Mouse (Mus musculus): ENCODE data around the gene Sox5. TPM values are rescaled to one million over a fixed set of nuclear protein-coding genes. Genes with fewer than 3 reads are reported as not detected.
A peak's percentile ranks its signal among the peaks of the same experiment; 100 is the strongest.

Gene Sox5
- polyA plus RNA-seq, 1 experiment from 2014 or later = 34.8 TPM

GRCm38 (mm10) chr6:144151075-144151474 lies 630.7 kb downstream of the Sox5 start:
- H3K27me3 ChIP-seq (replicated peaks) = no peaks in the 10 kb centered on the region
- 0 out of 2 replicates have a peak, but pooled peaks have one; percentile 31 for ATAC-seq (ENCODE audit: low FRiP score)
- no peaks in the 10 kb centered on the region for H3K36me3 ChIP-seq
- H3K9me3 ChIP-seq (replicated peaks) = no peaks in the 10 kb centered on the region
- no peak overlapping the region for H3K27ac ChIP-seq (replicated peaks)
- 29% methylated on average over 10 of the region's 10 CpGs for WGBS
- H3K9ac ChIP-seq (replicated peaks) = no peak overlapping the region
- H3K4me2 ChIP-seq = peak overlapping the region; percentile 9; the same call in 1 of the 2 replicates
- no peak overlapping the region for H3K4me3 ChIP-seq (replicated peaks)
- H3K4me1 ChIP-seq = peaks cover 17% of the 10 kb centered on the region

GRCm38 (mm10) chr6:144137397-144137796 lies 644.4 kb downstream of the Sox5 start:
- H3K9ac ChIP-seq (replicated peaks) = no peak overlapping the region
- no peaks in the 10 kb centered on the region for H3K27me3 ChIP-seq (replicated peaks)
- no peak overlapping the region for H3K4me2 ChIP-seq
- H3K4me3 ChIP-seq (replicated peaks) = no peak overlapping the region
- H3K9me3 ChIP-seq (replicated peaks) = no peaks in the 10 kb centered on the region
- no peaks in the 10 kb centered on the region for H3K36me3 ChIP-seq
- ATAC-seq (ENCODE audit: low FRiP score) = no peak
- no peaks in the 10 kb centered on the region for H3K4me1 ChIP-seq
- no peak overlapping the region for H3K27ac ChIP-seq (replicated peaks)
- WGBS = 89% methylated on average over 5 of the region's 5 CpGs

GRCm38 (mm10) chr6:144136894-144137293 lies 644.9 kb downstream of the Sox5 start:
- H3K4me2 ChIP-seq = no peak overlapping the region
- 94% methylated on average over 4 of the region's 4 CpGs for WGBS
- no peak for ATAC-seq (ENCODE audit: low FRiP score)
- H3K4me3 ChIP-seq (replicated peaks) = no peak overlapping the region
- no peaks in the 10 kb centered on the region for H3K4me1 ChIP-seq
- no peak overlapping the region for H3K27ac ChIP-seq (replicated peaks)
- no peak overlapping the region for H3K9ac ChIP-seq (replicated peaks)
- no peaks in the 10 kb centered on the region for H3K36me3 ChIP-seq
- H3K27me3 ChIP-seq (replicated peaks) = no peaks in the 10 kb centered on the region
- H3K9me3 ChIP-seq (replicated peaks) = no peaks in the 10 kb centered on the region

- Histone ChIP-seq H3K36me3 (no peaks in the 10 kb centered on the region), H3K4me3 (replicated peaks) (no peak overlapping the region), H3K9me3 (replicated peaks) (no peaks in the 10 kb centered on the region), H3K9ac (replicated peaks) (no peak overlapping the region), H3K27ac (replicated peaks) (no peak overlapping the region), H3K27me3 (replicated peaks) (no peaks in the 10 kb centered on the region), H3K4me2 (no peak overlapping the region), H3K4me1 (peaks cover 10% of the 10 kb centered on the region)
- no peak for ATAC-seq (ENCODE audit: low FRiP score)
- WGBS = 93% methylated on average over 12 of the region's 12 CpGs
These were observed 651.9 kb downstream of the Sox5 start for GRCm38 (mm10) chr6:144129927-144130326.

GRCm38 (mm10) chr6:144119961-144120360 lies 661.8 kb downstream of the Sox5 start:
- no peak for ATAC-seq (ENCODE audit: low FRiP score)
- H3K4me3 ChIP-seq (replicated peaks) = no peak overlapping the region
- H3K27me3 ChIP-seq (replicated peaks) = no peaks in the 10 kb centered on the region
- no peak overlapping the region for H3K27ac ChIP-seq (replicated peaks)
- 67% methylated on average over 1 of the region's 1 CpGs for WGBS
- H3K9me3 ChIP-seq (replicated peaks) = no peaks in the 10 kb centered on the region
- H3K9ac ChIP-seq (replicated peaks) = no peak overlapping the region
- no peaks in the 10 kb centered on the region for H3K36me3 ChIP-seq
- no peaks in the 10 kb centered on the region for H3K4me1 ChIP-seq
- H3K4me2 ChIP-seq = no peak overlapping the region

DNA sequence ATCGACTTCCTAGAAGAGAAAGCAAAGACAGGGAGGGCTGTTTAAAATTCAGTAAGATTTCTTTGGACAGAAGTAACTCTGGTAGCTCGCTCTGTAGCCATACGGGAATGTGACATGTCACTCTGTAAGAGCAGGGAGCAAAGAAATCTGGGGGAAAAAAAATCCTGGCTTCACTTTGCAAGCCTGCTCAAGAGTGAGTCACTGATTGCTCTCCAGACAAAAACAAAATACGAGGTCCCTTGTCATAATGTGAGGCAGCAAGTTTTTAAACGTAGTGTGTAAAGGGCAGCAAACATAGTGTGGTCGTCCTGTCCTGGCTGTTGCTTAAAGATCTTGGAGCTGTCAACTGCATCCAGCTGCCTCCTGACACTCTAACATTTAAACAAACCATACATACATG lies 665.1 kb downstream of the Sox5 start:
- no peak for ATAC-seq (ENCODE audit: low FRiP score)
- H3K4me1 ChIP-seq = no peaks in the 10 kb centered on the region
- WGBS = 87% methylated on average over 6 of the region's 6 CpGs
- H3K27me3 ChIP-seq (replicated peaks) = no peaks in the 10 kb centered on the region
- no peak overlapping the region for H3K9ac ChIP-seq (replicated peaks)
- no peak overlapping the region for H3K4me3 ChIP-seq (replicated peaks)
- H3K27ac ChIP-seq (replicated peaks) = no peak overlapping the region
- no peaks in the 10 kb centered on the region for H3K9me3 ChIP-seq (replicated peaks)
- H3K36me3 ChIP-seq = no peaks in the 10 kb centered on the region
- H3K4me2 ChIP-seq = no peak overlapping the region

DNA sequence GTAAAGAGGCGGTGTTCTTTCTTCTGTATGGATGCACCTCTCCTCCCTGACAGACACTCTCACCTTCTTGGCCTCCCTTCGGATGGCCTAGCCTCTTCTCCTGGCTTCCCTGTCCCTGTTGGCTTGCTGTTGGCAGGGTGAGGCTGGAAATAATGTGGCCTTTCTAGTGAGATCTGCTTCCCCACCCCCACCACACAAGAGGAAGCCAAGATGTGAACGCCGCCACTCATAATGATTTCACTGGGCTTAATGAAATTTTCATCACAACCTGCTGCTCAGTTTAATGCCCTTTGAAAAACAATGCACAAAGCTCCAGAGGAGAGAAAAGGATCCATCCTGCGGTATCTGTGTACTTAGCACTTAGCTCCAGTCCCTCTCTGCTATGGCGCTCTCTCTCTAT lies 670.2 kb downstream of the Sox5 start:
- Histone ChIP-seq H3K4me3 (replicated peaks) (no peak overlapping the region), H3K9me3 (replicated peaks) (no peaks in the 10 kb centered on the region), H3K27ac (replicated peaks) (no peak overlapping the region), H3K27me3 (replicated peaks) (no peaks in the 10 kb centered on the region), H3K36me3 (no peaks in the 10 kb centered on the region), H3K4me1 (peaks cover 9% of the 10 kb centered on the region), H3K9ac (replicated peaks) (no peak overlapping the region), H3K4me2 (no peak overlapping the region)
- no peak for ATAC-seq (ENCODE audit: low FRiP score)
- WGBS = 63% methylated on average over 6 of the region's 6 CpGs

DNA sequence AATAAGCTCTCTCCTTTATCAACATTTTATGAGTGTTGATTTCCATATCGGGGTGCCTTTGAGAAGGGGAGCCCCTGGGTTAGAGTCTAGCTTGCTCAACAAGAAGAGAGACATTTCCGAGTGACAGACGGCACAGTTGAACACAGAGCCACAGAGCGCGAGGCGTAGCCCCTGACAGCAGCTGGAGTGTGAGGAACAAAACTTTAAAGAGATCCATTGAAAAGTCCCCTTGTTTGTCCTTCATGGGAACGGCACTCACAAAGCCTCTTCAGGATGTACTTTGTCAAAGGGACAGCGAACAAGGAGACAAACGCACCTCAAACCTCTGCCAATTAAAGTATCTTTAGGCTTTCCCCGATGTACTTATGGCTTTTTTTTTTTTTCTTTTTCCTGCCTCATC lies 674.9 kb downstream of the Sox5 start:
- Histone ChIP-seq H3K27me3 (replicated peaks) (no peaks in the 10 kb centered on the region), H3K27ac (replicated peaks) (0 out of 2 replicates have a peak overlapping the region, but pooled peaks have one; percentile 3), H3K4me1 (peaks cover 9% of the 10 kb centered on the region), H3K4me2 (0 out of 2 replicates have a peak overlapping the region, but pooled peaks have one; percentile 11), H3K4me3 (replicated peaks) (no peak overlapping the region), H3K36me3 (no peaks in the 10 kb centered on the region), H3K9me3 (replicated peaks) (no peaks in the 10 kb centered on the region), H3K9ac (replicated peaks) (no peak overlapping the region)
- 17% methylated on average over 10 of the region's 10 CpGs for WGBS
- no peak for ATAC-seq (ENCODE audit: low FRiP score)

- H3K27me3 ChIP-seq (replicated peaks) = no peaks in the 10 kb centered on the region
- 80% methylated on average over 12 of the region's 12 CpGs for WGBS
- peaks cover 9% of the 10 kb centered on the region for H3K4me1 ChIP-seq
- H3K4me2 ChIP-seq = no peak overlapping the region
- H3K9me3 ChIP-seq (replicated peaks) = no peaks in the 10 kb centered on the region
- H3K27ac ChIP-seq (replicated peaks) = no peak overlapping the region
- H3K9ac ChIP-seq (replicated peaks) = no peak overlapping the region
- no peak overlapping the region for H3K4me3 ChIP-seq (replicated peaks)
- no peaks in the 10 kb centered on the region for H3K36me3 ChIP-seq
- no peak for ATAC-seq (ENCODE audit: low FRiP score)
These were observed 676.1 kb downstream of the Sox5 start for GRCm38 (mm10) chr6:144105645-144106044.

DNA sequence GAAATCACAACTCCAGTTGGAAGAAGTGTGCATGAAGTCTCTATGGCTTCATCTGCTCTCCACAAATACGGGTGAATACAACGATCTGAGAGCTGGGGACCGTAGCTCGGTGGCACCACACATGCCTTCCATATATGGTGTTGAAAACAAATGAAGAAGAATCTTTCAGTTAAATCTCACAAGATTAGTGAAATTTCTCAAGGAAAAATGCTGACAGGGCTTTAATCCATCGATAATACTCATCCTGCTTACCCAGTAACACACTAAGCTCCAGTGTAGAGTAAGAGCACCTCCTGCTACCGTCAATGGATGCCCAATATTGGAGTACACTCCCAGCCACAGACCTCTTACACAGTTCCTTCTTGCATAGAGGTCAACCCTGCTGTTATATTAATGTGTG lies 678.2 kb downstream of the Sox5 start:
- Histone ChIP-seq H3K36me3 (no peaks in the 10 kb centered on the region), H3K27ac (replicated peaks) (no peak overlapping the region), H3K4me2 (no peak overlapping the region), H3K9ac (replicated peaks) (no peak overlapping the region), H3K27me3 (replicated peaks) (no peaks in the 10 kb centered on the region), H3K9me3 (replicated peaks) (no peaks in the 10 kb centered on the region), H3K4me1 (peaks cover 9% of the 10 kb centered on the region), H3K4me3 (replicated peaks) (no peak overlapping the region)
- ATAC-seq (ENCODE audit: low FRiP score) = no peak
- 95% methylated on average over 6 of the region's 6 CpGs for WGBS

DNA sequence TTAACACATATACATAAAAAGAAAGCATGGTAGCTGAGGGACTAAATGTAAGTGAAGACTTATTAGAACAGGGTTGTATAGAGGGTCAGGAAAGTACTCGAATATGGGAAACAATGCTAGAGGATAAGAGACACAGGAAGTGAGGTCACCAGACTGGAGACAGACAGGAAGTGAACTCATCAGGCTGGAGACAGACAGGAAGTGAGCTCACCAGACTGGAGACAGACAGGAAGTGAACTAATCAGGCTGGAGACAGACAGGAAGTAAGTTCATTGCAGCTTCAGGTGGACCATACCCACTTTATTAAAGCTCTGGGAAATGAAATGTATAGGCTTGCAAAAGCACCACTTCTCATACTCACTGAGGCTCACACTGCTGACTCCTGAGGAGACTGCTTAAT lies 680.9 kb downstream of the Sox5 start:
- WGBS = 86% methylated on average over 1 of the region's 1 CpGs
- Histone ChIP-seq H3K4me3 (replicated peaks) (no peak overlapping the region), H3K9ac (replicated peaks) (no peak overlapping the region), H3K4me1 (0 out of 2 replicates have a peak, but pooled peaks cover 3% of the 10 kb centered on the region), H3K4me2 (no peak overlapping the region), H3K36me3 (no peaks in the 10 kb centered on the region), H3K27ac (replicated peaks) (no peak overlapping the region), H3K27me3 (replicated peaks) (no peaks in the 10 kb centered on the region), H3K9me3 (replicated peaks) (no peaks in the 10 kb centered on the region)
- ATAC-seq (ENCODE audit: low FRiP score) = no peak

DNA sequence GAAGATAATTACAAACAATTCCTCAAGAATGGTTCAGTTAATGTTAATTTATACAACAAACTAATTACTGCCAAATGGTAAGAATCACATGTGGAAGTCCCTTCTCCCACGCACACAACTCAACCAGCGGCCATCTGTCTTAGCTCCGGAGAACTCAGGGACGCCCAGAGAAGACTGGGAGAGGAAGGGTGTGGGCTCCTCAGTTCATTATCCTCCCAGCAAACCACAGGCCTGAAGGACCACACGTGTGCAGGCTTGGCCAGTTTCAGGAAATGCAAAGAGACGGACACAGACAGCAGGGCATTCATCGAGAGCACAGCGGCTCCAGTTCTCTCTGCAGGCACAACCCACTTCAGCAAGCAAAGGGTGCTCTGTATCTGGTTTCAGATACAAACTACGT lies 683.7 kb downstream of the Sox5 start:
- no peak overlapping the region for H3K4me3 ChIP-seq (replicated peaks)
- no peak overlapping the region for H3K4me2 ChIP-seq
- no peak overlapping the region for H3K27ac ChIP-seq (replicated peaks)
- no peaks in the 10 kb centered on the region for H3K9me3 ChIP-seq (replicated peaks)
- H3K36me3 ChIP-seq = no peaks in the 10 kb centered on the region
- ATAC-seq (ENCODE audit: low FRiP score) = no peak
- H3K27me3 ChIP-seq (replicated peaks) = no peaks in the 10 kb centered on the region
- WGBS = 50% methylated on average over 9 of the region's 9 CpGs
- H3K9ac ChIP-seq (replicated peaks) = no peak overlapping the region
- peaks cover 6% of the 10 kb centered on the region; the same call in 1 of the 2 replicates for H3K4me1 ChIP-seq

DNA sequence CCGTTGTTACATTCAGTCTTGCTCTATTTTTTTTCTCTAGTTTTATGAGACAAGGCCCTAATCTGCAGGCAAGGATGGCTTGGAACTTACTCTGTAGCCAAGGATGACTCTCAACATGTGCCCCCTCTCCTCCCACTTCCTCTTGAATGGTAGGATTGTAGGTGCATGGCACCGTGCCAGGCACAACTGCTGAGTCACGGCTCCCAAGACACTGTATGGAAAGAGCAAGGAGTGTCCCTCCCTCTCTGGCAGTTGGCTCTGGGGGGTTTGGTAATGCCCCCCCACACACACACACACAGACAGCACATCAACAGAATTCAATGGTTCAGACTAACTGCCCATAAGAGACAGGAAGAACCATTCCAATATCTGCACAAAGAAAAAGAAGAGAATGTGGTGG lies 693.5 kb downstream of the Sox5 start:
- no peaks in the 10 kb centered on the region for H3K9me3 ChIP-seq (replicated peaks)
- H3K36me3 ChIP-seq = no peaks in the 10 kb centered on the region
- WGBS = 71% methylated on average over 3 of the region's 3 CpGs
- H3K4me2 ChIP-seq = no peak overlapping the region
- H3K4me3 ChIP-seq (replicated peaks) = no peak overlapping the region
- no peak for ATAC-seq (ENCODE audit: low FRiP score)
- no peaks in the 10 kb centered on the region for H3K27me3 ChIP-seq (replicated peaks)
- H3K9ac ChIP-seq (replicated peaks) = no peak overlapping the region
- no peaks in the 10 kb centered on the region for H3K4me1 ChIP-seq
- H3K27ac ChIP-seq (replicated peaks) = no peak overlapping the region

Measured in neural tube, embryonic 15.5 days (tissue).